8 mouse cellular contexts compared by ENCODE assay signal in the genomic region with DNA sequence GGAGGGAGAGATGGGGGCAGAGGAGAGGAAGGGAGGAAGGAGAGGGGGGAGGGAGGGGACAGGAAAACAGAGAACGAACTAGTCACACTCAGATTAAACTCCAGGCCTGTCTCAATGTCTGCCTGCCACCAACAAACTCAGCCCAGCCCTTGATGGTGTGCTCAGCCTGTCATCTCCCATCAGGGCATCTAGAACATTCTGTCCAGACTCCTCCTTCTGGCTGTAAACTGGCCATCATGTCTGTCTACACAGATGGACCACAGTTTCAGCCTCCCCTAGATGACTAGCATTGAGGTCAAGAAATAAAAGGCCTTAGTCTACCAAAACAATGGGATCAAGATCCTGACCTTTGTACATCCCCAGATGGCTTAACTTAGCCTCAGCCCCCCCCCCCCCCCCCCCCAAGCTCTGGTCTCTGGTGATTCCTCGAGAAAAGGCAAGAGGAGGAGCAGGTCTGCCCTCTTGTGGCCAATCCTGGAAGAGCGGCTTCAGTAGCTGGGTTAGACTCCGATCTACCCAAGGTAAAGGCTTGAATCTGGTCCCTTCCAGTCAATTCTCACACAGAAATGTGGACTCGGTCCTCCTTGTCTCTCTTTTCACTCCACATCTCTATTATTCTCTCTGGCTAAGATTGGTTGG. TPM values are rescaled to one million over a fixed set of nuclear protein-coding genes. Genes with fewer than 3 reads are reported as not detected.
DNase-seq lines count a peak whose midpoint lies in the region; ATAC-seq and TF ChIP-seq lines count a peak whose summit lies in the region.

No protein-coding gene starts in this region.

- H3K4me3 ChIP-seq in kidney, postnatal 0 days (replicated peaks; ENCODE audit: low read depth, low read length): no peak overlapping the region

- no peaks in the 10 kb centered on the region for H3K27me3 ChIP-seq in kidney, postnatal 0 days (ENCODE audit: insufficient read depth, low read length)

- no peaks in the 10 kb centered on the region for H3K36me3 ChIP-seq in kidney, postnatal 0 days (ENCODE audit: insufficient read depth, low read length)

- H3K9ac ChIP-seq in kidney, postnatal 0 days (ENCODE audit: low read depth, low read length): no peak overlapping the region

- no peak overlapping the region for H3K4me2 ChIP-seq in kidney, postnatal 0 days (ENCODE audit: low read length)

- WGBS in kidney, postnatal 0 days: 8% methylated on average over 4 of the region's 5 CpGs

- H3K27ac ChIP-seq in kidney, postnatal 0 days: no peak overlapping the region

- H3K9me3 ChIP-seq in kidney, postnatal 0 days (replicated peaks; ENCODE audit: low read length): no peaks in the 10 kb centered on the region

- TF ChIP-seq CTCF in kidney, postnatal 0 days (IDR thresholded peaks at IDR 0.05; ENCODE audit: low read depth): peak; percentile 81

- no peaks in the 10 kb centered on the region for H3K4me1 ChIP-seq in kidney, postnatal 0 days (replicated peaks; ENCODE audit: insufficient read depth, low read length)

- DNase-seq in CD4-positive helper T cell, adult 2 months (ENCODE audit: low read depth, low spot score): peak; percentile 81
- DNase-seq in adrenal gland, adult 18-20 months (ENCODE audit: low spot score in 2 of 2): peak; percentile 76 to 84
- peak; percentile 91 for DNase-seq in embryo, embryonic 10 days (ENCODE audit: low spot score)
- peak; percentile 77 for DNase-seq in heart, adult 8-10 months (ENCODE audit: low spot score)
- peak; percentile 62 for DNase-seq in kidney, postnatal 0 days (ENCODE audit: low spot score)
- peak; percentile 77 to 79 for DNase-seq in lung, adult 18-20 months
- DNase-seq in ovary, postnatal 36 days (ENCODE audit: low spot score): peak; percentile 73
- DNase-seq in thymus, postnatal 25 days: peak; percentile 84

- no peak for ATAC-seq in kidney, postnatal 0 days (replicated peaks; ENCODE audit: low FRiP score, low read depth)

RNA-seq across cellular contexts. Expression of gene Rabac1, which starts 7.5 kb away (rescaled TPM):
- 100 to 1,000 TPM; 343 to 378 TPM for total RNA-seq in adrenal gland, adult 18-20 months (2021)
- total RNA-seq in heart, adult 8-10 months (2022): 100 to 1,000 TPM; 297 to 375 (median 324) TPM
- polyA plus RNA-seq in kidney, postnatal 0 days (2015; fragmentation: Nextera tagmentation; extraction: Ambion mirVana): 292 and 315 TPM in 2 replicates

RNA-seq across cellular contexts. Expression of gene Gm4881, which starts 20.7 kb away (rescaled TPM):
- total RNA-seq in adrenal gland, adult 18-20 months (2021): not detected
- not detected for total RNA-seq in heart, adult 8-10 months (2022)
- polyA plus RNA-seq in kidney, postnatal 0 days (2015; fragmentation: Nextera tagmentation; extraction: Ambion mirVana): not detected in 2 replicates

RNA-seq across cellular contexts. Expression of gene Atp1a3, which starts 40.7 kb away (rescaled TPM):
- total RNA-seq in adrenal gland, adult 18-20 months (2021): 100 to 1,000 TPM in 1 of 2 experiments, 10 to 100 TPM in 1; 30.2 to 121 TPM
- total RNA-seq in heart, adult 8-10 months (2022): 1 to 10 TPM in 2 of 4 experiments, under 1 TPM in 2; 0.60 to 3.3 (median 1.3) TPM
- polyA plus RNA-seq in kidney, postnatal 0 days (2015; fragmentation: Nextera tagmentation; extraction: Ambion mirVana): 0.32 and 0.36 TPM in 2 replicates

Comparison
In these comparisons a context has a peak if more than half of its experiments do, and no peak if none do; other contexts are left out.
1. RNA of gene Atp1a3, which starts 40.7 kb away (total RNA-seq): 30.2 to 121 TPM in adrenal gland, adult 18-20 months; 0.60 to 3.3 TPM in heart, adult 8-10 months; every median in the first group is over 4 times any median in the second.
2. Peak in every context shown above with its lines, with median percentiles within 50 percentile points of each other: DNase-seq.